Mouse (Mus musculus) bone marrow macrophage, adult 2 months (primary cell): Measurements from ENCODE around the gene Sept9.

Source experiments
- CTCF ChIP-seq: IDR thresholded peaks from 2 replicates; pipeline ENCODE4 v1.5.1; 2012; ENCODE audit warnings: low read depth, mild to moderate bottlenecking, low read length, moderate library complexity
- POLR2A ChIP-seq: IDR thresholded peaks from 2 replicates; pipeline ENCODE4 v1.6.1; 2012; ENCODE audit warnings: mild to moderate bottlenecking, low read depth, low read length, borderline replicate concordance

DNA sequence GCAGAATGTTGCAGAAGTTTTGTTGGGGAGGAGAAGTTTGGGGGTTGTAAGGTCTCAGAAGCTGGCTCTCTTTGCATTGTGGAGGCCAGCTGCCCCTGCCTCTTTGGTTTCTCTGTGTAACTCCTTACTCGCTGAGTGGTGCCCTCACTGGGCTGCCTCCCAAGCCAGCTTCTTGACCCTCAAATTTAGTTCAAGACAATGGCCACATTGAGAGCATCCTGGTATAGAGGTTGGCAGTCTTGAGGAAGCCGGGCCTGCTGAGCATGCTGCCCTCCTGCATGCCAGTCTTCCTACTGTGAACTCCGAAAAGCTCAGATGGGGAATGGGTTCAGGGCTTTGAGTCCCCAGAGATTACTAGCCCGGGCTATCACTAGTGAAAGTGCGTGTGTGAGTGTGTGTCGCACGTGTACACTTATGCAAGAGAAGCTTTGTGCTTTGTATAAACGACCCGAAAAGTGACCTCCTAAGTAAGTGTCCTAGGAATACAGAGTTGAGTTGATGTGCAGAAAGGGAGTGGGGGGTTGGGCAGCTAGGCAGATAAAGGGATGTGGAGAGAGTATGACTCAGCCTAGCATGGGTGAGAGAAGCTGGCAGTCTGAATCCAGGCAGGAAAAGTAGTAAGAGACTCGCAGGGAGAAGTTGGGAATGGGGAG lies 69.0 kb downstream of the Sept9 start:
- TF ChIP-seq CTCF (no peak), POLR2A (no peak)
